Mouse (Mus musculus) stomach, embryonic 15.5 days (tissue): Measurements from ENCODE around the gene Esrrg. TPM values are rescaled to one million over a fixed set of nuclear protein-coding genes. Genes with fewer than 3 reads are reported as not detected.

Experiments used
- ATAC-seq: fragments of 200-750 bp; cut with Nextera tagmentation; 2 replicates; pipeline ENCODE4 v1.8.0; 2017; ENCODE audit warnings: low read depth, moderate number of reproducible peaks, moderate TSS enrichment; ENCODE audit not compliant: insufficient read depth, low FRiP score
- H3K27ac ChIP-seq: fragments of 300-500 bp; sonication (generic); 2 replicates; pipeline ENCODE4 v1.5.1; 2015; ENCODE audit warnings: mild to moderate bottlenecking, inconsistent platforms
- H3K27me3 ChIP-seq: fragments of 300-500 bp; sonication (generic); replicated peaks from 2 replicates; pipeline ENCODE4 v1.6.1; 2015; ENCODE audit warnings: inconsistent platforms
- H3K36me3 ChIP-seq: fragments of 300-500 bp; sonication (generic); 2 replicates; pipeline ENCODE4 v1.6.1; 2015; ENCODE audit warnings: inconsistent platforms
- H3K4me1 ChIP-seq: fragments of 300-500 bp; sonication (generic); 2 replicates; pipeline ENCODE4 v1.6.1; 2015; ENCODE audit warnings: inconsistent platforms
- H3K4me2 ChIP-seq: fragments of 300-500 bp; sonication (generic); 2 replicates; pipeline ENCODE4 v1.6.1; 2015; ENCODE audit warnings: mild to moderate bottlenecking, inconsistent platforms
- H3K4me3 ChIP-seq: fragments of 300-500 bp; sonication (generic); replicated peaks from 2 replicates; pipeline ENCODE4 v1.5.1; 2015; ENCODE audit warnings: inconsistent platforms
- H3K9ac ChIP-seq: fragments of 300-500 bp; sonication (generic); 2 replicates; pipeline ENCODE4 v1.6.1; 2015; ENCODE audit warnings: inconsistent platforms
- H3K9me3 ChIP-seq: fragments of 300-500 bp; sonication (generic); 2 replicates; pipeline ENCODE4 v1.6.1; 2016; ENCODE audit warnings: inconsistent platforms
- WGBS: fragments of 180-500 bp; shearing (Covaris S2); methylation state at CpG from one replicate; pipeline ENCODE4 v1.1.7; 2015; 5-methylcytosine and 5-hydroxymethylcytosine counted together
- polyA plus RNA-seq: library from polyadenylated mRNA; unstranded; fragments of >200 nt; fragmentation: Nextera tagmentation; extraction: Ambion mirVana; gene quantifications from 2 replicates; pipeline ENCODE4 v1.2.1, GENCODE M21; 2015

Esrrg gene
- polyA plus RNA-seq, 1 experiment from 2014 or later, result 8.2 TPM

GRCm38 (mm10) chr1:188136126-188136525, 527.5 kb downstream of the Esrrg start:
- no peak for ATAC-seq
- WGBS, result 44% methylated on average over 5 of the region's 5 CpGs
- no peak overlapping the region for H3K9ac ChIP-seq

GRCm38 (mm10) chr1:188139473-188139872, 530.9 kb downstream of the Esrrg start:
- Histone ChIP-seq H3K4me1 (no peaks in the 10 kb centered on the region), H3K27me3 (no peaks in the 10 kb centered on the region), H3K9ac (no peak overlapping the region), H3K4me2 (no peak overlapping the region), H3K27ac (no peak overlapping the region), H3K9me3 (no peaks in the 10 kb centered on the region), H3K36me3 (no peaks in the 10 kb centered on the region), H3K4me3 (no peak overlapping the region)
- 52% methylated on average over 4 of the region's 4 CpGs for WGBS
- ATAC-seq, result no peak

More at GRCm38 (mm10) chr1:188136126-188136525, 527.5 kb downstream of the Esrrg start:
- Histone ChIP-seq H3K36me3 (no peaks in the 10 kb centered on the region), H3K4me3 (no peak overlapping the region), H3K27me3 (no peaks in the 10 kb centered on the region), H3K4me1 (no peaks in the 10 kb centered on the region), H3K4me2 (no peak overlapping the region), H3K9me3 (no peaks in the 10 kb centered on the region), H3K27ac (no peak overlapping the region)

DNA sequence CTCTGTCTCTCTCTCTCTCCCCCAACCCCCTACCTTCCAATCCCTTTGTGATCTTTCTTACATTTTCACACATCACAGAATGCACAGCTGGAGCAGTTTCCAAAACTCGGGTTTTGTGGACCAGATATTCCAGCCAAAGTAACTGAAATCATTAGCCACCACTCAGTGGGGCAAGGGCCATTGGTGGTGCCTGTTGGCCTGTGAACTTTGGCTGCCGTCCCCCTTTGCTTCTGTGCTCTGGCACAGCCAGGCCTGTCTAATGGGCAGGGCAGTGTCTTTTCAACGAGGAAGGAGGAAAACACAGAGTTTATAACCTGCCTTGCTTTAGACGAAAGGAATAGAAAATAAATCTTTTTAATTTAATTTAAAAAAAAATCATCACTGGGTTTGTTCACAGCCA, 531.6 kb downstream of the Esrrg start:
- Histone ChIP-seq H3K9me3 (no peaks in the 10 kb centered on the region), H3K9ac (no peak overlapping the region), H3K4me1 (no peaks in the 10 kb centered on the region), H3K4me3 (no peak overlapping the region), H3K27ac (no peak overlapping the region), H3K4me2 (no peak overlapping the region), H3K27me3 (no peaks in the 10 kb centered on the region), H3K36me3 (no peaks in the 10 kb centered on the region)
- WGBS, result 66% methylated on average over 4 of the region's 4 CpGs
- ATAC-seq, result no peak

- WGBS, result 79% methylated on average over 12 of the region's 12 CpGs
- ATAC-seq, result no peak
- no peaks in the 10 kb centered on the region for H3K4me1 ChIP-seq
Measured at GRCm38 (mm10) chr1:188147381-188148156, 539.0 kb downstream of the Esrrg start.

GRCm38 (mm10) chr1:188151066-188151465, 542.5 kb downstream of the Esrrg start:
- 90% methylated on average over 8 of the region's 8 CpGs for WGBS
- Histone ChIP-seq H3K36me3 (no peaks in the 10 kb centered on the region), H3K27me3 (no peaks in the 10 kb centered on the region), H3K9me3 (no peaks in the 10 kb centered on the region), H3K4me3 (no peak overlapping the region), H3K4me2 (no peak overlapping the region), H3K4me1 (no peaks in the 10 kb centered on the region), H3K9ac (no peak overlapping the region), H3K27ac (no peak overlapping the region)
- ATAC-seq, result no peak

More at GRCm38 (mm10) chr1:188147381-188148156, 539.0 kb downstream of the Esrrg start:
- H3K4me2 ChIP-seq, result no peak overlapping the region
- no peak overlapping the region for H3K4me3 ChIP-seq
- H3K9me3 ChIP-seq, result no peaks in the 10 kb centered on the region
- no peaks in the 10 kb centered on the region for H3K27me3 ChIP-seq
- no peak overlapping the region for H3K9ac ChIP-seq
- H3K36me3 ChIP-seq, result no peaks in the 10 kb centered on the region
- no peak overlapping the region for H3K27ac ChIP-seq

DNA sequence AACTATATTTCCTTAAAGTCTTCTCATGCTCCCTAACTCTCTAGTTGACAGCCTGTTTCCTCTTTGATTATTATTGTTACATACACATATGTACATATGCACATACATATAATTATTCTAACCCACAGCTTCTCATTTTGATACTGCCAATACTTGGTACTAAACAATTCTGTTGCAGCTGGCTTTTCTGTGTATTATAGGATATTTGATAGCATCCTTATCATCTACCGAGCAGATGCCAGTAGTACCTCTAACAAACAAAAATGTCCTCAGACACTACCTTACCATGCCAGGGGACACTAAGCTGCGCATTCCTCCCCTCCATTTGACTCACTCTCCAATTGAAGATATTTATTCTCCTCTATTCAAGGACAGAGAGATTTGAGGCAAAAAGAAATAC, 543.4 kb downstream of the Esrrg start:
- no peaks in the 10 kb centered on the region for H3K36me3 ChIP-seq
- no peak for ATAC-seq

GRCm38 (mm10) chr1:188153665-188154064, 545.1 kb downstream of the Esrrg start:
- no peaks in the 10 kb centered on the region for H3K36me3 ChIP-seq
- ATAC-seq, result no peak
- WGBS, result 78% methylated on average over 2 of the region's 2 CpGs

More for the DNA sequence above, 543.4 kb downstream of the Esrrg start:
- no peaks in the 10 kb centered on the region for H3K27me3 ChIP-seq
- H3K4me1 ChIP-seq, result no peaks in the 10 kb centered on the region
- H3K27ac ChIP-seq, result no peak overlapping the region
- no peak overlapping the region for H3K4me2 ChIP-seq
- H3K4me3 ChIP-seq, result no peak overlapping the region
- no peaks in the 10 kb centered on the region for H3K9me3 ChIP-seq
- H3K9ac ChIP-seq, result no peak overlapping the region
- 90% methylated on average over 2 of the region's 2 CpGs for WGBS

DNA sequence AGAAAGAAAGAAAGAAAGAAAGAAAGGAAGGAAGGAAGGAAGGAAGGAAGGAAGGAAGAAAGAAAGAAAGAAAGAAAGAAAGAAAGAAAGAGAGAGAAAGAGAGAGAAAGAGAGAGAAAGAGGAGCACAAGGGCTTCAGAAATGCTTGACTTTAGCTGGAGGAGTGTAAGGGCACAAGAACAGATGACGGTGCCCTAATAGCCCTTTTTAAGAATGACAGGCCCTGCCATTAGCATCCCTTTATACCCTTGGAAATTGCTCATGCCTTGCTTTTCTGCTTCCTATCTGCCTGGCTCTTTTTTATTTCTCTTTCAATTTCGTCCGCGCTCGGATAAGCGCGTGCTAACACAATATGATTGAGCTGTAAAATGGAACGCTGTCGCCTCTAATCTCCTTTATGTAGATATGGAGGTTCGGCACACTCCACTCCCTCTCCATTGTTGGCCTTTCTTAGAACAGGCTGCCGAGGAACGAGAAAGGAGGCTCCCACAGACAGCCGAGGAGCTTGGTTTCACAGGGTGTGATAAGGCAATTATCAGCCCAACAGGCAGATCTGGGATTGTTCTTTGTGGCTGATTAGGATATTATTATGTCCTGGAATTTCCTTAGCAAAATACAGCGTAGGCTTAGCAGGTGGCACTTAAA, 546.0 kb downstream of the Esrrg start:
- Histone ChIP-seq H3K9ac (no peak overlapping the region), H3K4me1 (no peaks in the 10 kb centered on the region), H3K36me3 (no peaks in the 10 kb centered on the region), H3K27me3 (no peaks in the 10 kb centered on the region), H3K9me3 (no peaks in the 10 kb centered on the region), H3K4me3 (no peak overlapping the region), H3K27ac (no peak overlapping the region), H3K4me2 (peak overlapping the region; percentile 21; the same call in 1 of the 2 replicates)
- peak; percentile 75 for ATAC-seq
- 65% methylated on average over 14 of the region's 14 CpGs for WGBS

More at GRCm38 (mm10) chr1:188153665-188154064, 545.1 kb downstream of the Esrrg start:
- H3K4me2 ChIP-seq, result no peak overlapping the region
- no peak overlapping the region for H3K27ac ChIP-seq
- no peaks in the 10 kb centered on the region for H3K4me1 ChIP-seq
- H3K4me3 ChIP-seq, result no peak overlapping the region
- no peaks in the 10 kb centered on the region for H3K9me3 ChIP-seq
- H3K9ac ChIP-seq, result no peak overlapping the region
- no peaks in the 10 kb centered on the region for H3K27me3 ChIP-seq

- Histone ChIP-seq H3K4me1 (no peaks in the 10 kb centered on the region), H3K9ac (no peak overlapping the region), H3K4me3 (no peak overlapping the region), H3K9me3 (no peaks in the 10 kb centered on the region), H3K27me3 (no peaks in the 10 kb centered on the region), H3K4me2 (no peak overlapping the region), H3K27ac (no peak overlapping the region), H3K36me3 (no peaks in the 10 kb centered on the region)
- 83% methylated on average over 22 of the region's 22 CpGs for WGBS
- ATAC-seq, result no peak
Measured at GRCm38 (mm10) chr1:188155135-188155779, 546.7 kb downstream of the Esrrg start.

DNA sequence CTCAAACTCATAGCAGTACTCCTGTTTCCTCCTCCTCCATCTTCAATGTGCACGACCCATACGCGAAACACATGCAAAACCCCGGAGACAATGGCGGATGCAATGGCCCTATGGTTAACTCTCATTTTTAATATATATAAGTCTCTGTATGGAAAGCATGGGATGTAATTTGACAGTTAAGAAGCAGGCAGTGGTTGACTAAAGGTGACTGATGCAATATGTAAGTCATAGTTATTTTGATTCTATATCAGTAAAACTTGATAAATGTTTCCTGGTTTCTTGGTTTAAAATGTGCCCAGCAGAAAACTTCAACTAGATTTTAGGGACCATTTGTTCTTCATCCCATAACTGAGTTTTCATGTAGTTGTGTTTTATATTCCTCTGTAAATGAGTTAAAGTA, 547.9 kb downstream of the Esrrg start:
- no peak for ATAC-seq
- no peak overlapping the region for H3K4me2 ChIP-seq
- no peaks in the 10 kb centered on the region for H3K9me3 ChIP-seq
- H3K4me3 ChIP-seq, result no peak overlapping the region
- 94% methylated on average over 5 of the region's 5 CpGs for WGBS
- no peaks in the 10 kb centered on the region for H3K27me3 ChIP-seq
- no peak overlapping the region for H3K27ac ChIP-seq
- no peak overlapping the region for H3K9ac ChIP-seq
- no peaks in the 10 kb centered on the region for H3K36me3 ChIP-seq
- no peaks in the 10 kb centered on the region for H3K4me1 ChIP-seq

DNA sequence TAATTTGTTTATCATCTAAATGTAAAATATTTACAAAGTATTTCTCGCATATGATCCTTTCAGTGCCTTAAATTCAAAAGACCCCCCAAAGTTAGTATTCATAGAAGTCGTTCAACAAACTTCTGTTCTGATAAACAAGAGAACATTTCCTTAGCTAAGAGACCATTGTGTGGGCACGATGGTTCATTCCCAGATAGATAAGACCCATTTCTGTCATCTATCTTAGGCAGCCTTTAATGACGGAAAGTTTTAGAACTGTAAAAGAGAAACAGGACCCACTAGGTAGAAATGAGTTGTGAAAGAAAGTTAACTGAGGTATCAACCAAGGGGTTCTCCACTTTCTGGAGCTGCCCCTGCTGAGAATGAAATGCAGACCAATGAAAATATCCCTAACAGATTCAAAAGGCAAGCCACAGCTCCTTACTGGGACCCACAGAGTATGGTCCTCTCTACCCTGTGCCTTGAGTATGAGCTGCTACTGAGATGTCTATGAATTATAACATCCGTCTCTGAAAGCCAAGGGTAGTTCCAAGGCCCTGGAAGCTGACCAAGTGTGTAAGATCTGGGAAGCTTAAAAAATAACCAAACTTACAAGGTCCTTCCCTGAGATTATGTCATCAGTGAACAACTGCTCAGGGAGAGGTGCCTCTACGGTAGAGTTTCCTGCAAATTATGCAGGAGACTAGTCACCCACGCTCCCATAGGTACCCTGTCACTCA, 548.8 kb downstream of the Esrrg start:
- WGBS, result 67% methylated on average over 7 of the region's 7 CpGs
- Histone ChIP-seq H3K27me3 (no peaks in the 10 kb centered on the region), H3K27ac (no peak overlapping the region), H3K4me2 (no peak overlapping the region), H3K36me3 (no peaks in the 10 kb centered on the region), H3K9me3 (no peaks in the 10 kb centered on the region), H3K4me1 (no peaks in the 10 kb centered on the region), H3K9ac (no peak overlapping the region), H3K4me3 (no peak overlapping the region)
- ATAC-seq, result no peak
